Mouse (Mus musculus): Measurements from ENCODE around the gene Pknox1. TPM values are rescaled to one million over a fixed set of nuclear protein-coding genes. Genes with fewer than 3 reads are reported as not detected.
"Not testable (repeated sequence)": the region's sequence is repeated elsewhere in the genome, so short reads cannot be mapped to it uniquely, and the experiment has no call there.

Pknox1 gene
- polyA plus RNA-seq, 1 experiment from 2014 or later: 10.3 TPM

- H3K9ac ChIP-seq (ENCODE audit: low read depth, low read length): no peak overlapping the region
- 71% methylated on average over 14 of the region's 14 CpGs for WGBS (ENCODE audit: insufficient replicate concordance)
- no peaks in the 10 kb centered on the region; the same call in 1 of the 2 replicates for H3K4me1 ChIP-seq (ENCODE audit: control insufficient read depth, low read depth, low read length)
- no peak overlapping the region for H3K27ac ChIP-seq (ENCODE audit: low read length)
- no peaks in the 10 kb centered on the region for H3K9me3 ChIP-seq (replicated peaks; ENCODE audit: control insufficient read depth, low read length)
- no peak overlapping the region for H3K4me3 ChIP-seq (ENCODE audit: low read depth, low read length)
- H3K27me3 ChIP-seq (ENCODE audit: control insufficient read depth, insufficient read depth, low read depth, low read length): no peaks in the 10 kb centered on the region
- no peak overlapping the region for H3K4me2 ChIP-seq (ENCODE audit: low read depth, low read length)
- no peak for ATAC-seq (ENCODE audit: low read depth)
- H3K36me3 ChIP-seq (ENCODE audit: control insufficient read depth, insufficient read depth): peaks cover 32% of the 10 kb centered on the region
Observed at GRCm38 (mm10) chr17:31531441-31532158, 32.9 kb upstream of the Pknox1 start.

- H3K4me1 ChIP-seq (ENCODE audit: control insufficient read depth, low read depth, low read length); H3K4me3 ChIP-seq (ENCODE audit: low read depth, low read length); H3K4me2 ChIP-seq (ENCODE audit: low read depth, low read length); ATAC-seq (ENCODE audit: low read depth); H3K9me3 ChIP-seq (replicated peaks; ENCODE audit: control insufficient read depth, low read length); H3K27ac ChIP-seq (ENCODE audit: low read length); H3K27me3 ChIP-seq (ENCODE audit: control insufficient read depth, insufficient read depth, low read depth, low read length); H3K9ac ChIP-seq (ENCODE audit: low read depth, low read length): not testable (repeated sequence)
- 74% methylated on average over 3 of the region's 4 CpGs for WGBS (ENCODE audit: insufficient replicate concordance)
- peaks cover 26% of the 10 kb centered on the region for H3K36me3 ChIP-seq (ENCODE audit: control insufficient read depth, insufficient read depth)
Observed at GRCm38 (mm10) chr17:31532331-31532730, 32.2 kb upstream of the Pknox1 start.

GRCm38 (mm10) chr17:31535358-31535757, 29.2 kb upstream of the Pknox1 start:
- WGBS (ENCODE audit: insufficient replicate concordance): 61% methylated on average over 4 of the region's 4 CpGs
- H3K36me3 ChIP-seq (ENCODE audit: control insufficient read depth, insufficient read depth): peaks cover 14% of the 10 kb centered on the region
- H3K9ac ChIP-seq (ENCODE audit: low read depth, low read length): no peak overlapping the region
- no peak overlapping the region for H3K4me2 ChIP-seq (ENCODE audit: low read depth, low read length)
- no peak for ATAC-seq (ENCODE audit: low read depth)
- H3K27me3 ChIP-seq (ENCODE audit: control insufficient read depth, insufficient read depth, low read depth, low read length): no peaks in the 10 kb centered on the region
- no peaks in the 10 kb centered on the region; the same call in 1 of the 2 replicates for H3K4me1 ChIP-seq (ENCODE audit: control insufficient read depth, low read depth, low read length)
- no peaks in the 10 kb centered on the region for H3K9me3 ChIP-seq (replicated peaks; ENCODE audit: control insufficient read depth, low read length)
- H3K4me3 ChIP-seq (ENCODE audit: low read depth, low read length): no peak overlapping the region
- H3K27ac ChIP-seq (ENCODE audit: low read length): no peak overlapping the region

GRCm38 (mm10) chr17:31535871-31536629, 28.5 kb upstream of the Pknox1 start:
- H3K36me3 ChIP-seq (ENCODE audit: control insufficient read depth, insufficient read depth): peaks cover 8% of the 10 kb centered on the region
- H3K4me2 ChIP-seq (ENCODE audit: low read depth, low read length): no peak overlapping the region
- H3K4me1 ChIP-seq (ENCODE audit: control insufficient read depth, low read depth, low read length): no peaks in the 10 kb centered on the region; the same call in 1 of the 2 replicates
- WGBS (ENCODE audit: insufficient replicate concordance): 33% methylated on average over 8 of the region's 8 CpGs
- no peak for ATAC-seq (ENCODE audit: low read depth)
- H3K4me3 ChIP-seq (ENCODE audit: low read depth, low read length): no peak overlapping the region
- no peak overlapping the region for H3K27ac ChIP-seq (ENCODE audit: low read length)
- no peak overlapping the region for H3K9ac ChIP-seq (ENCODE audit: low read depth, low read length)
- no peaks in the 10 kb centered on the region for H3K9me3 ChIP-seq (replicated peaks; ENCODE audit: control insufficient read depth, low read length)
- no peaks in the 10 kb centered on the region for H3K27me3 ChIP-seq (ENCODE audit: control insufficient read depth, insufficient read depth, low read depth, low read length)

GRCm38 (mm10) chr17:31540101-31540500, 24.4 kb upstream of the Pknox1 start:
- Histone ChIP-seq H3K9me3 (replicated peaks; ENCODE audit: control insufficient read depth, low read length) (no peaks in the 10 kb centered on the region), H3K4me2 (ENCODE audit: low read depth, low read length) (no peak overlapping the region), H3K36me3 (ENCODE audit: control insufficient read depth, insufficient read depth) (no peaks in the 10 kb centered on the region), H3K27me3 (ENCODE audit: control insufficient read depth, insufficient read depth, low read depth, low read length) (no peaks in the 10 kb centered on the region), H3K4me3 (ENCODE audit: low read depth, low read length) (no peak overlapping the region), H3K9ac (ENCODE audit: low read depth, low read length) (no peak overlapping the region), H3K27ac (ENCODE audit: low read length) (no peak overlapping the region), H3K4me1 (ENCODE audit: control insufficient read depth, low read depth, low read length) (no peaks in the 10 kb centered on the region; the same call in 1 of the 2 replicates)
- no peak for ATAC-seq (ENCODE audit: low read depth)
- WGBS (ENCODE audit: insufficient replicate concordance): 42% methylated on average over 3 of the region's 3 CpGs

GRCm38 (mm10) chr17:31540809-31541459, 23.6 kb upstream of the Pknox1 start:
- H3K9me3 ChIP-seq (replicated peaks; ENCODE audit: control insufficient read depth, low read length): no peaks in the 10 kb centered on the region
- H3K4me3 ChIP-seq (ENCODE audit: low read depth, low read length): no peak overlapping the region
- WGBS (ENCODE audit: insufficient replicate concordance): 48% methylated on average over 4 of the region's 4 CpGs
- no peaks in the 10 kb centered on the region for H3K36me3 ChIP-seq (ENCODE audit: control insufficient read depth, insufficient read depth)
- no peaks in the 10 kb centered on the region; the same call in 1 of the 2 replicates for H3K4me1 ChIP-seq (ENCODE audit: control insufficient read depth, low read depth, low read length)
- no peaks in the 10 kb centered on the region for H3K27me3 ChIP-seq (ENCODE audit: control insufficient read depth, insufficient read depth, low read depth, low read length)
- H3K9ac ChIP-seq (ENCODE audit: low read depth, low read length): no peak overlapping the region
- no peak overlapping the region for H3K4me2 ChIP-seq (ENCODE audit: low read depth, low read length)
- H3K27ac ChIP-seq (ENCODE audit: low read length): no peak overlapping the region
- ATAC-seq (ENCODE audit: low read depth): no peak

GRCm38 (mm10) chr17:31541460-31541831, 23.1 kb upstream of the Pknox1 start:
- 61% methylated on average over 6 of the region's 6 CpGs for WGBS (ENCODE audit: insufficient replicate concordance)

GRCm38 (mm10) chr17:31543574-31543973, 21.0 kb upstream of the Pknox1 start:
- Histone ChIP-seq H3K27me3 (ENCODE audit: control insufficient read depth, insufficient read depth, low read depth, low read length) (no peaks in the 10 kb centered on the region), H3K9me3 (replicated peaks; ENCODE audit: control insufficient read depth, low read length) (no peaks in the 10 kb centered on the region), H3K4me2 (ENCODE audit: low read depth, low read length) (no peak overlapping the region), H3K4me3 (ENCODE audit: low read depth, low read length) (no peak overlapping the region), H3K27ac (ENCODE audit: low read length) (no peak overlapping the region), H3K36me3 (ENCODE audit: control insufficient read depth, insufficient read depth) (no peaks in the 10 kb centered on the region), H3K9ac (ENCODE audit: low read depth, low read length) (no peak overlapping the region), H3K4me1 (ENCODE audit: control insufficient read depth, low read depth, low read length) (no peaks in the 10 kb centered on the region)
- 28% methylated on average over 6 of the region's 6 CpGs for WGBS (ENCODE audit: insufficient replicate concordance)
- ATAC-seq (ENCODE audit: low read depth): no peak

More at GRCm38 (mm10) chr17:31541460-31541831, 23.1 kb upstream of the Pknox1 start:
- no peak for ATAC-seq (ENCODE audit: low read depth)
- Histone ChIP-seq H3K4me1 (ENCODE audit: control insufficient read depth, low read depth, low read length) (no peaks in the 10 kb centered on the region), H3K27me3 (ENCODE audit: control insufficient read depth, insufficient read depth, low read depth, low read length) (no peaks in the 10 kb centered on the region), H3K9ac (ENCODE audit: low read depth, low read length) (no peak overlapping the region), H3K4me2 (ENCODE audit: low read depth, low read length) (no peak overlapping the region), H3K36me3 (ENCODE audit: control insufficient read depth, insufficient read depth) (no peaks in the 10 kb centered on the region), H3K4me3 (ENCODE audit: low read depth, low read length) (no peak overlapping the region), H3K9me3 (replicated peaks; ENCODE audit: control insufficient read depth, low read length) (no peaks in the 10 kb centered on the region), H3K27ac (ENCODE audit: low read length) (no peak overlapping the region)

Data from liver, embryonic 16.5 days (tissue).